Mouse (Mus musculus) embryonic facial prominence, embryonic 11.5 days (tissue): ENCODE results near the gene Prdm16. TPM values are rescaled to one million over a fixed set of nuclear protein-coding genes. Genes with fewer than 3 reads are reported as not detected.
A peak's percentile ranks its signal among the peaks of the same experiment; 100 is the strongest.

ENCODE experiments used
- ATAC-seq: fragments of 200-750 bp; cut with Nextera tagmentation; replicated peaks from 2 replicates; pipeline ENCODE4 v1.8.0; 2017; ENCODE audit warnings: low read depth; ENCODE audit not compliant: insufficient number of reproducible peaks, low FRiP score, low TSS enrichment
- DNase-seq: peaks from one replicate; pipeline ENCODE4 v3.0.0-alpha.2; 2015; ENCODE audit warnings: low spot score
- H3K27ac ChIP-seq: fragments of 300-500 bp; sonication (generic); replicated peaks from 2 replicates; pipeline ENCODE4 v1.5.1; 2014; ENCODE audit warnings: mild to moderate bottlenecking, low read depth, low read length, control low read depth
- H3K27me3 ChIP-seq: fragments of 300-500 bp; sonication (generic); 2 replicates; pipeline ENCODE4 v1.6.1; 2014; ENCODE audit warnings: mild to moderate bottlenecking, low read length, moderate library complexity, mixed read lengths; ENCODE audit not compliant: control insufficient read depth, insufficient read depth
- H3K36me3 ChIP-seq: fragments of 300-500 bp; sonication (generic); replicated peaks from 2 replicates; pipeline ENCODE4 v1.6.1; 2014; ENCODE audit warnings: low read depth, mild to moderate bottlenecking, low read length, moderate library complexity, mixed read lengths; ENCODE audit not compliant: control insufficient read depth, insufficient read depth
- H3K4me1 ChIP-seq: fragments of 300-500 bp; sonication (generic); 2 replicates; pipeline ENCODE4 v1.6.1; 2014; ENCODE audit warnings: low read length, mixed read lengths; ENCODE audit not compliant: control insufficient read depth, insufficient read depth
- H3K4me2 ChIP-seq: fragments of 300-500 bp; sonication (generic); 2 replicates; pipeline ENCODE4 v1.6.1; 2014; ENCODE audit warnings: low read depth, mild to moderate bottlenecking, control low read depth, low read length, moderate library complexity
- H3K4me3 ChIP-seq: fragments of 300-500 bp; sonication (generic); 2 replicates; pipeline ENCODE4 v1.5.1; 2014; ENCODE audit warnings: low read depth, low read length, control low read depth
- H3K9ac ChIP-seq: fragments of 300-500 bp; sonication (generic); replicated peaks from 2 replicates; pipeline ENCODE4 v1.6.1; 2014; ENCODE audit warnings: mild to moderate bottlenecking, control low read depth, low read length
- H3K9me3 ChIP-seq: fragments of 300-500 bp; sonication (generic); replicated peaks from 2 replicates; pipeline ENCODE4 v1.6.1; 2016; ENCODE audit warnings: mild to moderate bottlenecking, low read length, inconsistent platforms, mixed read lengths; ENCODE audit not compliant: control insufficient read depth
- WGBS: fragments of 180-500 bp; shearing (Covaris S2); extraction: QIAGEN DNeasy Blood & Tissue Kit; methylation state at CpG from one replicate; pipeline ENCODE4 v1.1.7; 2014; 5-methylcytosine and 5-hydroxymethylcytosine counted together
- polyA plus RNA-seq: library from polyadenylated mRNA; unstranded; fragments of >200 nt; fragmentation: Nextera tagmentation; extraction: Ambion mirVana; gene quantifications from 2 replicates; pipeline ENCODE4 v1.2.1, GENCODE M21; 2014

Gene Prdm16
- polyA plus RNA-seq, 1 experiment from 2014 or later, result 22.3 TPM

DNA sequence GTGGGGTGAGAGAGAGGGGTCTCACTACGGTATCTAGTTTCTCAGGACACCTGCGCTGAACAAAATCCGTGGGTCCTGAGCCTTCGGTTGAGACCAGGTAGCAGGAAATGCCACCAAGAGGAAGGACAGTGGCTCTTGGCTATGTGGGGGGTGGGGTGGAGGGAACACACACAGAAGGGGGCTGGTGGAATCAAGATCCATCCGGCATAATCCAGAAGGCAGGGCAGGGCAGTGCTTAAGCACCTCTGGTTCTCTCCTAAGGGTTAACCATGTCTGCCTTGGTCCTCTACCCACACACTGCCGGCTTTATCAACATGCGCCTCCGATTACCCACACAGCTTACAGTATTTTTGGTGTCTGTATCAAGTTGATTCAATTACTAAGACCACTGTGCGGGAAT lies 191.0 kb downstream of the Prdm16 start:
- H3K27me3 ChIP-seq, result no peaks in the 10 kb centered on the region
- no peak overlapping the region for H3K27ac ChIP-seq
- DNase-seq (no peak), ATAC-seq (no peak)
- WGBS, result 60% methylated on average over 9 of the region's 9 CpGs
- no peak overlapping the region for H3K9ac ChIP-seq
- no peak overlapping the region for H3K4me3 ChIP-seq
- no peaks in the 10 kb centered on the region for H3K9me3 ChIP-seq
- no peaks in the 10 kb centered on the region for H3K36me3 ChIP-seq
- H3K4me2 ChIP-seq, result no peak overlapping the region
- H3K4me1 ChIP-seq, result peaks cover 2% of the 10 kb centered on the region

DNA sequence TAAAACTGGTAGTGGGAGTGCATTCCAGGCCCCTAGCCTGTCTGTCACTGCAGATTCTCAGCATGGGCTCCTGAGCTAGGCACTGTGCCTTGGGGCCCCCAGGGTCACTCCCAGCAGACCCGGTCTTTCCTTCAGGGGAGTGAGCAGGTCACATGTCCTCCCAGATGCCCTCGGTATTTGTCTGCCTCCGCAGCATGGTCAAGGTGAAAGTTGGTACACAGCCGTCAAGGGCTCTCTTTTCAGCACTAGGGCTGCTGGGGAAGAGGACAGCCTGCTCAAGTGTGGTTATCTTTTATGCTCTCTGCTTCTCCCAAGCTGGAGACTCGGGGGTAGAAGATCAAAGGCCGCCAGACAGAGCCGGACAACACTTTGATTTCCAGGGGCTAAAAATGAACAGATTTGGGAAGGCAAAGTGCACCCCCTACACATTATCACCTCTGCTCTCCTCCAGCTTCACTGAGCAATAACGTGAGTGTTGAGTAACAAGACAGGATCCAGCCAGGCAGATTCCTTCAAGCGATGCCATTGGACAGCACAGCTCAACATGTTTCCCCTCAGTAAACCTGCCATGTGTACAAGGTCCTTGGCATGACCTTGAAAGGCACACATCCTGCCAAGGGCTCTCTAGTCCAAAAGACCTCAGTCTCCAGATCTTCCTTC lies 193.9 kb downstream of the Prdm16 start:
- no peak for DNase-seq
- H3K9ac ChIP-seq, result no peak overlapping the region
- no peak overlapping the region for H3K4me3 ChIP-seq
- ATAC-seq, result no peak
- H3K36me3 ChIP-seq, result no peaks in the 10 kb centered on the region
- 41% methylated on average over 9 of the region's 9 CpGs for WGBS
- H3K27me3 ChIP-seq, result no peaks in the 10 kb centered on the region
- H3K4me1 ChIP-seq, result peaks cover 2% of the 10 kb centered on the region
- H3K4me2 ChIP-seq, result no peak overlapping the region
- no peaks in the 10 kb centered on the region for H3K9me3 ChIP-seq
- no peak overlapping the region for H3K27ac ChIP-seq

- Histone ChIP-seq H3K27ac (peak overlapping the region; percentile 28; the same call in 1 of the 2 replicates), H3K9me3 (no peaks in the 10 kb centered on the region), H3K9ac (no peak overlapping the region), H3K4me3 (no peak overlapping the region), H3K4me2 (no peak overlapping the region), H3K4me1 (peaks cover 1% of the 10 kb centered on the region; the same call in 1 of the 2 replicates), H3K27me3 (no peaks in the 10 kb centered on the region), H3K36me3 (no peaks in the 10 kb centered on the region)
- ATAC-seq (no peak; the same call in 1 of the 2 replicates), DNase-seq (no peak)
- 70% methylated on average over 14 of the region's 14 CpGs for WGBS
Observed at GRCm38 (mm10) chr4:154439455-154440052, 197.1 kb downstream of the Prdm16 start.

DNA sequence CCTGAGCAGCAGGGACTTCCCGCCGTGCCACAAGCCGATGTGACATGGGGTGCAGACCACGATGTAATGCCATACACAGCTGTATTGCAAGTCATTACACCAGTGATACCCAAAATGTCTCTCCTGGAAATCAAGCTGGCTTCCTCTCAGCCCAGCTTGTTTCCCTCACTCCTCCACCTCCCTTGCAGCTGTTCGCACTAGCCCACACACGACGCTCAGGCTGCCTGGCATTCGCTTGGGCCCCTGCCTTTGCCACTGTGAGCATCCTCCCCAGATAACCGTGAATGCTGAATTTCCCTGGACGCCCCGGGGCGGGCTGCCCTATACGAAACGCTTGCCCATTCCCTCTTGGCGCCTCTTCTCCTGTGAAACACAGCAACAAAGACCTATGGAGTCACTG lies 198.1 kb downstream of the Prdm16 start:
- no peak overlapping the region for H3K4me3 ChIP-seq
- H3K4me2 ChIP-seq, result no peak overlapping the region
- H3K36me3 ChIP-seq, result no peaks in the 10 kb centered on the region
- H3K9ac ChIP-seq, result no peak overlapping the region; the same call in 1 of the 2 replicates
- H3K9me3 ChIP-seq, result no peaks in the 10 kb centered on the region
- no peaks in the 10 kb centered on the region for H3K27me3 ChIP-seq
- ATAC-seq (no peak), DNase-seq (no peak)
- 83% methylated on average over 15 of the region's 15 CpGs for WGBS
- H3K27ac ChIP-seq, result 0 out of 2 replicates have a peak overlapping the region, but pooled peaks have one; percentile 28
- H3K4me1 ChIP-seq, result no peaks in the 10 kb centered on the region; the same call in 1 of the 2 replicates

DNA sequence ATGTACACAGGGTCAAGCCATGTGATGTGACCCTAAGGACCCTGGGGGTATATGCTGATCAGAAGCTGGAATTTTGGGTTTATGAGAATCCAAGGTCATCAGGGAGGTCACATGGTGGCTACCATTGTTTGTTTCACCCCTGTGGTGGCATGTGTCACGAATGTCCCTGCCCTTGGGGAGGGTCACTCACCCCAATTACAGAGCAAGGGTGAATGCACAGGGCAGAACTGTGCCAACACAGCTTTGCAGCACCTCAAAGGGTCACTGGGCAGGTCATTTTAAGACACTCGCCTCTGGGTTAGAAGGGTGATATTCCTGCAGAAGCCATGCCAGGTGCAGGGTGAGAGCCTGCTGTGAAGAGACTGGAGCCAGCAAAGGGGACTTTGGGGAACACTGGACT lies 206.9 kb downstream of the Prdm16 start:
- H3K9me3 ChIP-seq, result no peaks in the 10 kb centered on the region
- no peak overlapping the region for H3K4me2 ChIP-seq
- no peaks in the 10 kb centered on the region for H3K36me3 ChIP-seq
- no peak overlapping the region for H3K4me3 ChIP-seq
- H3K9ac ChIP-seq, result no peak overlapping the region
- H3K4me1 ChIP-seq, result peaks cover 8% of the 10 kb centered on the region
- no peaks in the 10 kb centered on the region for H3K27me3 ChIP-seq
- H3K27ac ChIP-seq, result no peak overlapping the region
- 43% methylated on average over 2 of the region's 2 CpGs for WGBS
- ATAC-seq, result no peak
- DNase-seq, result no peak

GRCm38 (mm10) chr4:154426901-154427300 lies 209.8 kb downstream of the Prdm16 start:
- WGBS, result 42% methylated on average over 7 of the region's 7 CpGs
- Histone ChIP-seq H3K27me3 (no peaks in the 10 kb centered on the region), H3K36me3 (no peaks in the 10 kb centered on the region), H3K9ac (no peak overlapping the region), H3K4me2 (no peak overlapping the region), H3K27ac (no peak overlapping the region), H3K4me3 (no peak overlapping the region), H3K4me1 (peaks cover 26% of the 10 kb centered on the region), H3K9me3 (no peaks in the 10 kb centered on the region)
- ATAC-seq (no peak), DNase-seq (peak; percentile 75)

DNA sequence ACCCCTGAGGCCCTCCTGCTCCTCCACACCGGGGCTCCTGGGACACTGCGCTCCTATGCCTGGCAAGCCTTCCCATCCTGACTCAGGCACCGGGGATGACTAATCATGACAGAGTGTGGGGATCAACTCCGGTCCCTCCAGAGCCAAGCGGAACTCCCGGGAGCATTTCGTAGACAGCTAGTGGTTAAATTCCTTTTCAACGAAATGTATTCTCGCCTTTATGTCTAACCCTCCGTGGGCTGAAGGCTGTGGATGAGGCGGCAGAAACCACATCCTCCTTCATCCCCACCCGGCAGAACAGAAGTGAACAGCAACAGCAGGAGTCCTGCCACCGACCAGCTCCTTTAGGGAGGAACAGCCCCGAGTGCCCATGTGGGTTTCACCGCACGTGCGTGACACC lies 211.4 kb downstream of the Prdm16 start:
- H3K36me3 ChIP-seq, result no peaks in the 10 kb centered on the region
- no peaks in the 10 kb centered on the region for H3K27me3 ChIP-seq
- DNase-seq, result no peak
- 60% methylated on average over 17 of the region's 17 CpGs for WGBS
- no peak overlapping the region for H3K4me3 ChIP-seq
- H3K4me1 ChIP-seq, result peaks cover 26% of the 10 kb centered on the region
- H3K4me2 ChIP-seq, result no peak overlapping the region
- no peaks in the 10 kb centered on the region for H3K9me3 ChIP-seq
- no peak overlapping the region for H3K27ac ChIP-seq
- ATAC-seq, result no peak
- no peak overlapping the region for H3K9ac ChIP-seq

DNA sequence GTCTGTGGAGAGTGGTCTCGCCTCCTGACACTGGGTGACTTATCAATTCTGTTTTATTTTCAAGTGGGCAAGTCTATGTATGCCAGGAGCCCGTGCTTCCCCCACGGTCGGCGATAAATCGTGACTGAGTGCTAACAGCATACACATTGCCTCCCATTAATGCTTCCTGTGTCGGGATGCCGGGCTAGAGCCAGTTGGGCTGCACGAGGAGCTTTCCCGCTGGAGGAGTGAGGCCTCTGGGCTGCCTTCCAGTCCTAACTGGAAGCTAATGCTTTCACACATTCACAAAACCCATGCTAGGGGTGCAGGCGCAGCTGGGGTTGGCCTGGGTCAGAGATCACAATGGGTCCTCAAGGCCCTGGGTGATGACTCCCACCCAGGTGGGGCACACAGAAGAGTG lies 212.0 kb downstream of the Prdm16 start:
- no peaks in the 10 kb centered on the region for H3K9me3 ChIP-seq
- H3K36me3 ChIP-seq, result no peaks in the 10 kb centered on the region
- no peak overlapping the region for H3K4me3 ChIP-seq
- DNase-seq, result no peak
- WGBS, result 41% methylated on average over 11 of the region's 11 CpGs
- H3K27me3 ChIP-seq, result no peaks in the 10 kb centered on the region
- no peak overlapping the region for H3K4me2 ChIP-seq
- H3K27ac ChIP-seq, result no peak overlapping the region
- peaks cover 26% of the 10 kb centered on the region for H3K4me1 ChIP-seq
- ATAC-seq, result no peak
- no peak overlapping the region for H3K9ac ChIP-seq
